Mouse (Mus musculus) liver, embryonic 11.5 days (tissue): ENCODE measurements around the gene Coro2b. TPM values are rescaled to one million over a fixed set of nuclear protein-coding genes. Genes with fewer than 3 reads are reported as not detected.

Experiments
- ATAC-seq: fragments of 200-750 bp; cut with Nextera tagmentation; replicated peaks from 2 replicates; pipeline ENCODE4 v1.8.0; 2017; ENCODE audit warnings: moderate number of reproducible peaks, mild to moderate bottlenecking, moderate TSS enrichment, moderate library complexity; ENCODE audit not compliant: low FRiP score
- DNase-seq: peaks from one replicate; pipeline ENCODE4 v3.0.0-alpha.2; 2017; ENCODE audit warnings: low spot score
- H3K27ac ChIP-seq: fragments of 300-500 bp; sonication (generic); 2 replicates; pipeline ENCODE4 v1.5.1; 2014; ENCODE audit warnings: mild to moderate bottlenecking, low read depth, low read length, control low read depth
- H3K27me3 ChIP-seq: fragments of 300-500 bp; sonication (generic); replicated peaks from 2 replicates; pipeline ENCODE4 v1.6.1; 2014; ENCODE audit warnings: low read length, mixed read lengths; ENCODE audit not compliant: control insufficient read depth, insufficient read depth
- H3K36me3 ChIP-seq: fragments of 300-500 bp; sonication (generic); 2 replicates; pipeline ENCODE4 v1.6.1; 2014; ENCODE audit warnings: mild to moderate bottlenecking, low read length, moderate library complexity, mixed read lengths; ENCODE audit not compliant: control insufficient read depth, insufficient read depth
- H3K4me1 ChIP-seq: fragments of 300-500 bp; sonication (generic); replicated peaks from 2 replicates; pipeline ENCODE4 v1.6.1; 2014; ENCODE audit warnings: low read length, mixed read lengths; ENCODE audit not compliant: control insufficient read depth, insufficient read depth
- H3K4me2 ChIP-seq: fragments of 300-500 bp; sonication (generic); 2 replicates; pipeline ENCODE4 v1.6.1; 2014; ENCODE audit warnings: mild to moderate bottlenecking, control low read depth, moderate library complexity
- H3K4me3 ChIP-seq: fragments of 300-500 bp; sonication (generic); 2 replicates; pipeline ENCODE4 v1.5.1; 2014; ENCODE audit warnings: low read depth, low read length, control low read depth
- H3K9ac ChIP-seq: fragments of 300-500 bp; sonication (generic); 2 replicates; pipeline ENCODE4 v1.6.1; 2014; ENCODE audit warnings: low read depth, low read length, control low read depth
- H3K9me3 ChIP-seq: fragments of 300-500 bp; sonication (generic); 2 replicates; pipeline ENCODE4 v1.6.1; 2016; ENCODE audit warnings: low read length, inconsistent platforms, mixed read lengths; ENCODE audit not compliant: control insufficient read depth
- WGBS: fragments of 180-500 bp; shearing (Covaris S2); extraction: QIAGEN DNeasy Blood & Tissue Kit; methylation state at CpG from one replicate; pipeline ENCODE4 v1.1.7; 2014; 5-methylcytosine and 5-hydroxymethylcytosine counted together
- polyA plus RNA-seq: library from polyadenylated mRNA; unstranded; fragments of >200 nt; fragmentation: Nextera tagmentation; extraction: Ambion mirVana; gene quantifications from 2 replicates; pipeline ENCODE4 v1.2.1, GENCODE M21; 2014

The Coro2b gene
- polyA plus RNA-seq, 1 experiment from 2014 or later, result 4.8 TPM

DNA sequence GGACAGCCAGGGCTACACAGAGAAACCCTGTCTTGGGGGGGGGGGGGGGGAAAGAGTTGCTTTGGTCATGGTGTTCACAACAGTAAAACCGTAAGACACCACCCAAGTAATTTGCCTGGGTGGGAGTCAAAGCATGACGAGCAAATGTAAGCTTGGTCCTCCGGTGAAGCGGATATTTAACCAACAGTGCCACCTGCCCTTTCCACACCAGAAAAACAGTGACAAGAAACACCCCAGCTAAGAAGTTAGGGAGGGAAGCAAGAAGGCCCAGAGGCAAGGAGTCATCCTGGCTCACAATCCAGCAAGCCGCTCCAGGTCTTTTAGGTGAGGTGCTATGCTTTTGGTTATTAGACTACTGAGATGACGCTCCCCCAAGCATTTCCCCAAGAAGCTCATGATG lies 19.9 kb upstream of the Coro2b start:
- no peak overlapping the region for H3K9ac ChIP-seq
- no peaks in the 10 kb centered on the region for H3K27me3 ChIP-seq
- no peak overlapping the region for H3K4me2 ChIP-seq
- DNase-seq, result no peak
- no peaks in the 10 kb centered on the region for H3K36me3 ChIP-seq
- ATAC-seq, result no peak
- H3K4me3 ChIP-seq, result no peak overlapping the region
- no peak overlapping the region for H3K27ac ChIP-seq
- 90% methylated on average over 6 of the region's 6 CpGs for WGBS
- H3K9me3 ChIP-seq, result no peaks in the 10 kb centered on the region
- no peaks in the 10 kb centered on the region for H3K4me1 ChIP-seq

DNA sequence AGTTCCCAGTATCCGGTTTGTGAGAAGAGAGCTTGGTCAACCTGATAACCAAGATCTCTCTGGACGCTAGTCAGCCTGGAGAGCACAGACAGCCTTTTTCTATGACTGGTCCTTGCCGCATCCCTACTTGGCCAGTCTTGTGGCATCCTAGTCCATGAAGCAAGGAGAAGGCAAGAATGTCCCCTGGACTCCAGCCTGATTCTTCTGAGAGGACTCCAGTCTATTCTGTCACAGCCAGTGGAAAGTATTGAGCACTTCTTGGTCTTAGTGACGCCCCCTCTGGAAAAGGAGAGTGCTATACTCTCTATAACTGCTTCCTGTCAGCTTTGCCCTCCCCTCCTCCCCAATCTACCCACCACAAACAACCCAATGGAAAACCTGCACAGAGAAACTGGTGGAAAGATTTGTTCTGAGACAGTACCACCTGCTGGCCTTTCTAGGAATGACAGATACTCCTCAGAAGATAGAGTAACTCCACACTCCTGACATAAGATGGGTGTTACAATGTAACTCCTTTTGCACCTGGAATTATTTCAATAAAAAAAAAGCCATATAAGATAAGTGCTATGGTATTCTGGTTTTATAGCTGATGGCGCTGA lies 18.5 kb upstream of the Coro2b start:
- ATAC-seq (no peak), DNase-seq (no peak)
- no peaks in the 10 kb centered on the region for H3K36me3 ChIP-seq
- H3K9me3 ChIP-seq, result no peaks in the 10 kb centered on the region
- no peak overlapping the region for H3K4me3 ChIP-seq
- no peak overlapping the region for H3K27ac ChIP-seq
- no peak overlapping the region for H3K4me2 ChIP-seq
- no peaks in the 10 kb centered on the region for H3K4me1 ChIP-seq
- no peaks in the 10 kb centered on the region for H3K27me3 ChIP-seq
- no peak overlapping the region for H3K9ac ChIP-seq
- 60% methylated on average over 5 of the region's 5 CpGs for WGBS

GRCm38 (mm10) chr9:62554606-62555005 lies 17.8 kb upstream of the Coro2b start:
- Histone ChIP-seq H3K4me2 (no peak overlapping the region), H3K9ac (no peak overlapping the region), H3K4me1 (no peaks in the 10 kb centered on the region), H3K4me3 (no peak overlapping the region), H3K36me3 (no peaks in the 10 kb centered on the region), H3K27ac (no peak overlapping the region), H3K9me3 (no peaks in the 10 kb centered on the region), H3K27me3 (no peaks in the 10 kb centered on the region)
- ATAC-seq (no peak), DNase-seq (no peak)
- 54% methylated on average over 3 of the region's 3 CpGs for WGBS

DNA sequence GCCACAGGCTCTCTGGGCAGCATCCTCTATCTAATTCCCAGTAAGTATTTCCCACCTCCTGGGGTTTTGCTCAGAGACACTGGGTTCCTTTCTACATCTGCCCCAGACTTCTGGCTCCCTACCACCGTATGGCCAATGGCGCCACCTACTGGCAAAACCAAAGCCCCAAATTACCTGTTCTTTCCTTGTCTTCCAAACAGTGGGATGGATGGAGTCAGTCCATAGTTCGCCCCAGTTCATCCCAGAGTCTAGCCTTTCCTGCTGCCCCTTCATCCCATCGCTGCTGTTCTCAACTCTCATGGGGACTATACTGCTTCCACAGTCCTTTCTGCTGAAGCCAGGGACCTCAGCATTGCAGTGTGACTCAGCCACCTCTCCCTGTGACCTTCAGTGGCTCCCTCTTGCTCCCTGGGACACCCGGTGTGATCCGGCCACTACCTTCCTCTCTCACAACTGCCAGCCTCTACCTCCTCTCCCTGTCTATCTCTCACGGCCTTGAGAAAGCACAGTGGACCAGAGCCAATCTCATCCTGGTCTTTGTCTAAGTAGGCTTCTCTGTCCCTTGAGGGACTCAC lies 16.6 kb upstream of the Coro2b start:
- ATAC-seq, result no peak
- Histone ChIP-seq H3K4me1 (no peaks in the 10 kb centered on the region), H3K9me3 (no peaks in the 10 kb centered on the region), H3K4me3 (no peak overlapping the region), H3K4me2 (no peak overlapping the region), H3K36me3 (no peaks in the 10 kb centered on the region), H3K9ac (no peak overlapping the region), H3K27me3 (no peaks in the 10 kb centered on the region), H3K27ac (no peak overlapping the region)
- 23% methylated on average over 7 of the region's 7 CpGs for WGBS
- DNase-seq, result no peak

- 78% methylated on average over 3 of the region's 3 CpGs for WGBS
- H3K9me3 ChIP-seq, result no peaks in the 10 kb centered on the region
- ATAC-seq (no peak), DNase-seq (no peak)
- no peak overlapping the region for H3K9ac ChIP-seq
- no peak overlapping the region for H3K4me2 ChIP-seq
- H3K36me3 ChIP-seq, result no peaks in the 10 kb centered on the region
- H3K4me3 ChIP-seq, result no peak overlapping the region
- no peak overlapping the region for H3K27ac ChIP-seq
- no peaks in the 10 kb centered on the region for H3K4me1 ChIP-seq
- H3K27me3 ChIP-seq, result no peaks in the 10 kb centered on the region
These were observed 14.7 kb upstream of the Coro2b start for GRCm38 (mm10) chr9:62551531-62551930.

- no peak for ATAC-seq
These were observed 13.8 kb upstream of the Coro2b start for GRCm38 (mm10) chr9:62550661-62551093.

GRCm38 (mm10) chr9:62549809-62550208 lies 13.0 kb upstream of the Coro2b start:
- H3K9ac ChIP-seq, result no peak overlapping the region
- peak; percentile 79 for DNase-seq
- ATAC-seq, result no peak
- no peaks in the 10 kb centered on the region for H3K27me3 ChIP-seq
- H3K9me3 ChIP-seq, result no peaks in the 10 kb centered on the region
- 4% methylated on average over 8 of the region's 8 CpGs for WGBS
- no peak overlapping the region for H3K4me2 ChIP-seq
- no peaks in the 10 kb centered on the region for H3K36me3 ChIP-seq
- no peaks in the 10 kb centered on the region for H3K4me1 ChIP-seq
- no peak overlapping the region for H3K27ac ChIP-seq
- H3K4me3 ChIP-seq, result no peak overlapping the region

More at GRCm38 (mm10) chr9:62550661-62551093, 13.8 kb upstream of the Coro2b start:
- no peak overlapping the region for H3K4me3 ChIP-seq
- no peaks in the 10 kb centered on the region for H3K27me3 ChIP-seq
- no peak overlapping the region for H3K9ac ChIP-seq
- H3K4me2 ChIP-seq, result no peak overlapping the region
- no peaks in the 10 kb centered on the region for H3K36me3 ChIP-seq
- peak; percentile 61 for DNase-seq
- no peaks in the 10 kb centered on the region for H3K4me1 ChIP-seq
- WGBS, result 42% methylated on average over 11 of the region's 11 CpGs
- no peaks in the 10 kb centered on the region for H3K9me3 ChIP-seq
- H3K27ac ChIP-seq, result no peak overlapping the region

- Histone ChIP-seq H3K4me3 (no peak overlapping the region), H3K27me3 (no peaks in the 10 kb centered on the region), H3K36me3 (no peaks in the 10 kb centered on the region), H3K27ac (no peak overlapping the region), H3K4me1 (no peaks in the 10 kb centered on the region), H3K9ac (no peak overlapping the region), H3K4me2 (no peak overlapping the region), H3K9me3 (no peaks in the 10 kb centered on the region)
- ATAC-seq (no peak), DNase-seq (no peak)
- 58% methylated on average over 3 of the region's 3 CpGs for WGBS
These were observed 10.6 kb upstream of the Coro2b start for GRCm38 (mm10) chr9:62547476-62547875.

DNA sequence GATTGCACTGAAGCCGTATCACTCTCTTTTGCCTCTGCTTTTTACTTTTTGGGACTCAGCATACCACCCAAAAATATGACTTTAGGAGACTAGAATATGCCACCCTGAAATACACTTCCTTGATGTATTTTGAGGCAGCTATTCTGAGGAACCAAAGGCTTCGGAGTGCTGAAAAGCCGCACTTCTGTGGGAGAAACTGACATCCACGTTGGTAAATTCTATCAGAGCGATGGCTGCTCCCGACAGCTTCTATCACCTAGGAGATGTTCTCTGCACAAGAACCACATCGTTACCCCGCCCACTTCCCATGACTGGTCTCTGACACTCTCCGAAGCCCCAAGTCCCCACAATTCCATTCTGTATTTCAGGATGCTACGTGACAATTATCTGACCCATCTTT lies 8.0 kb upstream of the Coro2b start:
- 63% methylated on average over 10 of the region's 10 CpGs for WGBS

More for the DNA sequence above, 8.0 kb upstream of the Coro2b start:
- Histone ChIP-seq H3K27me3 (0 out of 2 replicates have a peak, but pooled peaks cover 5% of the 10 kb centered on the region), H3K4me2 (no peak overlapping the region), H3K27ac (no peak overlapping the region), H3K36me3 (no peaks in the 10 kb centered on the region), H3K9ac (no peak overlapping the region), H3K9me3 (no peaks in the 10 kb centered on the region), H3K4me3 (no peak overlapping the region), H3K4me1 (no peaks in the 10 kb centered on the region)
- no peak for ATAC-seq
- DNase-seq, result no peak
